Mouse (Mus musculus): ENCODE measurements around the gene Cfap161.
A peak's percentile ranks its signal among the peaks of the same experiment; 100 is the strongest.

The Cfap161 gene

GRCm38 (mm10) chr7:83811461-83811860 lies 16.8 kb upstream of the Cfap161 start:
- no peaks in the 10 kb centered on the region for H3K36me3 ChIP-seq (ENCODE audit: control insufficient read depth, insufficient read depth, low read length, poor library complexity, severe bottlenecking)
- H3K27me3 ChIP-seq (ENCODE audit: control insufficient read depth, insufficient read depth, low read length, poor library complexity, severe bottlenecking): no peaks in the 10 kb centered on the region
- DNase-seq (ENCODE audit: low read depth, low spot score): no peak

GRCm38 (mm10) chr7:83810141-83811100 lies 15.7 kb upstream of the Cfap161 start:
- no peaks in the 10 kb centered on the region for H3K36me3 ChIP-seq (ENCODE audit: control insufficient read depth, insufficient read depth, low read length, poor library complexity, severe bottlenecking)
- no peaks in the 10 kb centered on the region for H3K27me3 ChIP-seq (ENCODE audit: control insufficient read depth, insufficient read depth, low read length, poor library complexity, severe bottlenecking)
- no peak for DNase-seq (ENCODE audit: low read depth, low spot score)

GRCm38 (mm10) chr7:83809715-83810114 lies 15.0 kb upstream of the Cfap161 start:
- Histone ChIP-seq H3K36me3 (ENCODE audit: control insufficient read depth, insufficient read depth, low read length, poor library complexity, severe bottlenecking) (no peaks in the 10 kb centered on the region), H3K27me3 (ENCODE audit: control insufficient read depth, insufficient read depth, low read length, poor library complexity, severe bottlenecking) (no peaks in the 10 kb centered on the region)
- DNase-seq (ENCODE audit: low read depth, low spot score): peak; percentile 25

- no peak for DNase-seq (ENCODE audit: low read depth, low spot score)
- no peaks in the 10 kb centered on the region for H3K27me3 ChIP-seq (ENCODE audit: control insufficient read depth, insufficient read depth, low read length, poor library complexity, severe bottlenecking)
- no peaks in the 10 kb centered on the region for H3K36me3 ChIP-seq (ENCODE audit: control insufficient read depth, insufficient read depth, low read length, poor library complexity, severe bottlenecking)
Measured at GRCm38 (mm10) chr7:83809060-83809459, 14.4 kb upstream of the Cfap161 start.

GRCm38 (mm10) chr7:83806934-83807333 lies 12.3 kb upstream of the Cfap161 start:
- Histone ChIP-seq H3K36me3 (ENCODE audit: control insufficient read depth, insufficient read depth, low read length, poor library complexity, severe bottlenecking) (no peaks in the 10 kb centered on the region), H3K27me3 (ENCODE audit: control insufficient read depth, insufficient read depth, low read length, poor library complexity, severe bottlenecking) (no peaks in the 10 kb centered on the region)
- no peak for DNase-seq (ENCODE audit: low read depth, low spot score)

- no peak for DNase-seq (ENCODE audit: low read depth, low spot score)
- no peaks in the 10 kb centered on the region for H3K27me3 ChIP-seq (ENCODE audit: control insufficient read depth, insufficient read depth, low read length, poor library complexity, severe bottlenecking)
Measured at GRCm38 (mm10) chr7:83803777-83804176, 9.1 kb upstream of the Cfap161 start.

GRCm38 (mm10) chr7:83802509-83802908 lies 7.8 kb upstream of the Cfap161 start:
- peak; percentile 63 for DNase-seq (ENCODE audit: low read depth, low spot score)
- no peaks in the 10 kb centered on the region for H3K27me3 ChIP-seq (ENCODE audit: control insufficient read depth, insufficient read depth, low read length, poor library complexity, severe bottlenecking)
- no peaks in the 10 kb centered on the region for H3K36me3 ChIP-seq (ENCODE audit: control insufficient read depth, insufficient read depth, low read length, poor library complexity, severe bottlenecking)

More at GRCm38 (mm10) chr7:83803777-83804176, 9.1 kb upstream of the Cfap161 start:
- H3K36me3 ChIP-seq (ENCODE audit: control insufficient read depth, insufficient read depth, low read length, poor library complexity, severe bottlenecking): no peaks in the 10 kb centered on the region

- Histone ChIP-seq H3K36me3 (ENCODE audit: control insufficient read depth, insufficient read depth, low read length, poor library complexity, severe bottlenecking) (no peaks in the 10 kb centered on the region), H3K27me3 (ENCODE audit: control insufficient read depth, insufficient read depth, low read length, poor library complexity, severe bottlenecking) (no peaks in the 10 kb centered on the region)
- DNase-seq (ENCODE audit: low read depth, low spot score): no peak
Measured at GRCm38 (mm10) chr7:83802007-83802406, 7.3 kb upstream of the Cfap161 start.

GRCm38 (mm10) chr7:83801483-83801875 lies 6.8 kb upstream of the Cfap161 start:
- no peak for DNase-seq (ENCODE audit: low read depth, low spot score)
- H3K36me3 ChIP-seq (ENCODE audit: control insufficient read depth, insufficient read depth, low read length, poor library complexity, severe bottlenecking): no peaks in the 10 kb centered on the region

GRCm38 (mm10) chr7:83800561-83801482 lies 6.1 kb upstream of the Cfap161 start:
- Histone ChIP-seq H3K27me3 (ENCODE audit: control insufficient read depth, insufficient read depth, low read length, poor library complexity, severe bottlenecking) (no peaks in the 10 kb centered on the region), H3K36me3 (ENCODE audit: control insufficient read depth, insufficient read depth, low read length, poor library complexity, severe bottlenecking) (no peaks in the 10 kb centered on the region)
- DNase-seq (ENCODE audit: low read depth, low spot score): no peak

More at GRCm38 (mm10) chr7:83801483-83801875, 6.8 kb upstream of the Cfap161 start:
- H3K27me3 ChIP-seq (ENCODE audit: control insufficient read depth, insufficient read depth, low read length, poor library complexity, severe bottlenecking): no peaks in the 10 kb centered on the region

- H3K27me3 ChIP-seq (ENCODE audit: control insufficient read depth, insufficient read depth, low read length, poor library complexity, severe bottlenecking): no peaks in the 10 kb centered on the region
- no peak for DNase-seq (ENCODE audit: low read depth, low spot score)
- no peaks in the 10 kb centered on the region for H3K36me3 ChIP-seq (ENCODE audit: control insufficient read depth, insufficient read depth, low read length, poor library complexity, severe bottlenecking)
Measured at GRCm38 (mm10) chr7:83800071-83800470, 5.4 kb upstream of the Cfap161 start.

GRCm38 (mm10) chr7:83798004-83798403 lies 3.3 kb upstream of the Cfap161 start:
- Histone ChIP-seq H3K36me3 (ENCODE audit: control insufficient read depth, insufficient read depth, low read length, poor library complexity, severe bottlenecking) (no peaks in the 10 kb centered on the region), H3K27me3 (ENCODE audit: control insufficient read depth, insufficient read depth, low read length, poor library complexity, severe bottlenecking) (no peaks in the 10 kb centered on the region)
- DNase-seq (ENCODE audit: low read depth, low spot score): no peak

- no peaks in the 10 kb centered on the region for H3K36me3 ChIP-seq (ENCODE audit: control insufficient read depth, insufficient read depth, low read length, poor library complexity, severe bottlenecking)
- DNase-seq (ENCODE audit: low read depth, low spot score): no peak
- no peaks in the 10 kb centered on the region for H3K27me3 ChIP-seq (ENCODE audit: control insufficient read depth, insufficient read depth, low read length, poor library complexity, severe bottlenecking)
Measured at GRCm38 (mm10) chr7:83796177-83796576, 1.5 kb upstream of the Cfap161 start.

- DNase-seq (ENCODE audit: low read depth, low spot score): no peak
- Histone ChIP-seq H3K27me3 (ENCODE audit: control insufficient read depth, insufficient read depth, low read length, poor library complexity, severe bottlenecking) (no peaks in the 10 kb centered on the region), H3K36me3 (ENCODE audit: control insufficient read depth, insufficient read depth, low read length, poor library complexity, severe bottlenecking) (no peaks in the 10 kb centered on the region)
Measured at GRCm38 (mm10) chr7:83794006-83794683, 535 bp downstream of the Cfap161 start.
